Mouse (Mus musculus) gastrocnemius, postnatal 4 days (tissue): ENCODE data around the gene Erv3. TPM values are rescaled to one million over a fixed set of nuclear protein-coding genes. Genes with fewer than 3 reads are reported as not detected.
A peak's percentile ranks its signal among the peaks of the same experiment; 100 is the strongest.

Experiments
- DNase-seq, 2 experiments: peaks; one replicate each; pipeline ENCODE4 v3.0.0; 2021 to 2022; ENCODE audit warnings: low spot score in 2 of 2, mixed read lengths in 2 of 2
- total RNA-seq, 2 experiments: library from RNA; stranded (reverse); gene quantifications; 2 replicates each; pipeline ENCODE4 v1.2.3; 2021

Gene Erv3
- total RNA-seq, 2 experiments from 2014 or later, result 0.07 to 0.08 TPM

DNA sequence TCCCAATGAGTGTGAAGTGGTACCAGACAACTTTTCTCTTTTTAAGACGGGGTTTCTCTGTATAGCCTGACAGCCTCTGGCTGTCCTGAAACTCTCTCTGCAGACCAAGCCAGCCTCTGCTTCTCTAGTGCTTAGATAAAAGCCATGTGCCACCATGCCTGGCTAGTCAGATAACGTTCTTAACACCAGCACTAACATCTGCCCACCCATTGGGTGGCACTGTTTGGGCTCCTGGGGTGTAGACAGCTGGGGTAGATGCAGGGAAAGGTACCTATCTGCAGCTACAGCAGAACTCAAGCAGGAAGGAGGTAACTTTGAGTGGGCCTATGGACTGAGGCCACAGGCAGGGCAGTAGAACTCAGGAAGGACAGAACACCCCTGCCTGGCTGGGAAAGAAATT, 34.0 kb downstream of the Erv3 start:
- no peak for DNase-seq

DNA sequence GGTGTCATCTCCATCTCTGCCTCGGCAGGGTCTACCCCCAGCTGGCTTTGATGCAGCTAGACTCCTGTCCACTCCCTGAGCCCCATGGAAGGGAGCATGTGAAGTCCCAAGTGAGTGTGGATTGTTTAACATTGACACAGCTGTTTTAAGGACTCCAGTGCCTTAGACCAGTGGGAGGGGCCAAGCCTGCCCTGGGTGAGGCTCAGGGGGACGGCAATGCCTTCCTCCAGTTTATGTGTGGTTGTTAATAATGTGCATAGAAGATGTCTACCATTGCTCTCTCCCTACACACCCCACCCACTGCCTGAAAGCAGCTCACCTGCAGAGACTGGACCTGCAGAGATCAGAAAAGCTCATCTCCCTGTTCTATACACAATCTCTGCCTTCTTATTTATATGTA, 35.6 kb downstream of the Erv3 start:
- no peak for DNase-seq

DNA sequence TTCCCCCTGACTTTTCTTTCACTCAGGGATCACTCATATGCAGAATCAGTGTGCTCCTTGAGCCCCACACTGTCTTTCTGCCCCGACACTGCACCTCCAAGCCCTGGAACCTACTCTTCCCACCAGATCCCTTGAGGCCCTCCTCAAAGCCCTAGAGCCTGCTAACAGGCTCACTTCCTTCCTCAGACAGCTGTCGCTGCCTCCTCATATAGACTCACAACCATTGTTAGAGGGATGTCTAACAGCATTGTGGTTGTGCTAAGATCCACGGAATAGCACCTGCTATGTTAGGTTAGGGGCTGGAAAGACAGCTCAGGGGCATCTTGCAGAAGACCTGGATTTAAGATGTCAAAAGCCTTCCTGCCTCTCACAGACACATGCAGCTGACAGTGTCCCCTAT, 37.1 kb downstream of the Erv3 start:
- DNase-seq, result no peak

DNA sequence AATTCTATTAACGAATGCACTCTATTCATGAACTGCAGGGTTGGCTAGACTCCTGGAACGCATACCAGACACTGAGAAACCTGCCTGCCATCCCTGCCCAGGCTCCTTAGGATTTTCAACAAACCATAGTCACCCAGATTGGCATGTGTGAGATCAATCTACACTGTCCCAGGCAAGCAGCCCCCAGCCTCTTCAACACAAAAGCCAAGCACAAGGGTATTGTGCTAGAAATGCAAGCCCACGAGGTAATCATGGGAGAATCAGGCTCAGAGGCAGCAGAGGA, 37.9 kb downstream of the Erv3 start:
- DNase-seq, result no peak

DNA sequence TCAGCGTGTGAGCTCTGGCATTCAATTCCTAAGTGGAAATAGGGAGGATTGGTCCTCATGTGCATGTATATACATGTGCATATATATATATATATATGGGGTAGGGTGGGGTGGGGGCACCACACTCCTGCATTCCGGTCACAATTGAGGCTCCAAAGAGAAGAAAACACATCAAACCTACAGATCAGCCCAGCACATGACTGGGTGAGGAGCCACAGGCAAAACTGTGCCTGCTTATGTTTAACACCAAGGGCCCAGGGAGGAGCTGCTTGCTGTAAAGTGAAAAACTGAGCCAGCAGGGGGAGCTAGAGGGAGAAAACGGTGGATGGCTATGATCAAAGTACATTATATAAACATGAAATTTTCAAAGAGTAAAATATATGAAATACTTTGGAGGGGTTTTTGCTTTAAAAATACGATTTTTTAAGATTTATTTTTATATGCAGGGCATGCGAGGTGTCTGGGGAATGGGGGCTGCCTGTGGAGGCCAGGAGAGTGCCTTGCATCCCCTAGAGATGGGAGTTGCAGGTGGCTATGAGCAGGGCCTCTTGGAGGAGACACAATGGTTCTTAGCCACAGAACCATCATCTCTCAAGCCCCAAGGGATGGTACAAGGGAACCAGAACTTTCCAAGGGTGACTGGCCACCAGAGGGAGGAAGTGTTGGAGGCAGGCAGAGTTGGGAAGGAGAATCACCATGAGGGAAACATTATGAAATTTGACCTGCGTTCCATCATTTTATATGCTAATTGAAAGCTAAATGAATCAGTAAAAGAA, 38.4 kb downstream of the Erv3 start:
- peak; percentile 61 to 84 for DNase-seq

DNA sequence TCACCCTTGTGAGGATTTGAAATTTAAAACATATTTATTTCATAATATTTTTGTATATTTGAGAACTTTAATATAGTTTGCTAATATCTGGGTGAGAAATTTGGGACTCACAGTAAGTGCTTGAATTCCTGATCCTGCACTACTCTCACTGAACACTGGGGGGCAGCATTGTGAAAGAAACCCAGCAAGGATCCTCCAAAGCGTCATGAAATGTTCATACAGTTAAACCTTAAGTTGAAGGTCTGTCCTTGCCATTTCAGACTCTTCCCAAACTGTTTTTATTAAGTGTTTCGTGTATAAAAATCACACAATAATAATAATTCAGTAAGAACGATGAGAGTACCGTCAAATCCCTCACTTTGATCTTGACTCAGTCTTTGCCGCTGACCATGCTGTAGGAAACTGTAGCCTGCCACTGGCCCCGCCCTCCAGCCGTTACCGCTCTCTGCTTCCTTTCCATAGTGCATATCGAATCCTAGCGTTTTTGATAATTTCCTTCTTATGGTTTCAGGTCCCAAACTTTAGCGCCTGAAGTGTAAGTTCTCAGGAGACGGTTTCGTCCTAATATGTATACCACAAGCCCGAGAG, 39.4 kb downstream of the Erv3 start:
- peak; percentile 65 to 69 for DNase-seq

DNA sequence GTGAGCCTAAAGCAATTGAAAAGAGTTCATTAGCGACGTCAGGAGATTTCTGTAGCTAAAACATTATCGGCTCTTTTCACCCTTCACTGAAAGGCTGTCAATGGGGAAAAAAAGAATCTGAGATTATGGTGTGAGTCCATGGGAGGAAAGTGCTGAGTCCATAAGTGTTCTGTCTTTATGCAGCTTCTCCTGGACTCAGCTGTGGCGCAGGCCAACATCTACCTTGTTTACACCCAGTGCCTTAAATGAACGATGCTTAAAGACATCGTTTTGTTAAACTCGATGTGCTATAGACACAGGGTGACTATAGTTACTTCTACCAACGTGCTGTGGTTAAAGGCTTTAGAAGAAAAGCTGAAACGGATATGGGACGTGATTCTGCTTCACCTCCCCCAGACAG, 45.2 kb downstream of the Erv3 start:
- no peak for DNase-seq

DNA sequence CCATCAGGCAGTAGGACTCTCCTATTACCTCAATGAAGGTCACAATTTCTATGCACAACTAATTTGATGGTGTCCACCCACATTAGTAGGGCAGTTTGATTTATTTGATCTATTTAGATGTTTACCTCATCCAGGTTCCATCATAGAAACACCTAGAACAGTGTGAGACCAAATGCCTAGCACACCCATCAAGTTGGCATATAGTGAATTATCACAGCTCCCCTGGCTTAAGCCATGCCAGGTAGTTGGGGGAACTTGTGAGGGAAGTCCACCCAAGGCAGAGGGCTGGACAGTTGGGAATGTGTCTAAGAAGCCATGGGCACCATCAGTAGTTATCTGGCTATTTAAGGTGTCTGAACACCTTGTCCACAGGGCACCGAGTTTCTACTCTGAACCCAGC, 46.1 kb downstream of the Erv3 start:
- DNase-seq, result no peak

DNA sequence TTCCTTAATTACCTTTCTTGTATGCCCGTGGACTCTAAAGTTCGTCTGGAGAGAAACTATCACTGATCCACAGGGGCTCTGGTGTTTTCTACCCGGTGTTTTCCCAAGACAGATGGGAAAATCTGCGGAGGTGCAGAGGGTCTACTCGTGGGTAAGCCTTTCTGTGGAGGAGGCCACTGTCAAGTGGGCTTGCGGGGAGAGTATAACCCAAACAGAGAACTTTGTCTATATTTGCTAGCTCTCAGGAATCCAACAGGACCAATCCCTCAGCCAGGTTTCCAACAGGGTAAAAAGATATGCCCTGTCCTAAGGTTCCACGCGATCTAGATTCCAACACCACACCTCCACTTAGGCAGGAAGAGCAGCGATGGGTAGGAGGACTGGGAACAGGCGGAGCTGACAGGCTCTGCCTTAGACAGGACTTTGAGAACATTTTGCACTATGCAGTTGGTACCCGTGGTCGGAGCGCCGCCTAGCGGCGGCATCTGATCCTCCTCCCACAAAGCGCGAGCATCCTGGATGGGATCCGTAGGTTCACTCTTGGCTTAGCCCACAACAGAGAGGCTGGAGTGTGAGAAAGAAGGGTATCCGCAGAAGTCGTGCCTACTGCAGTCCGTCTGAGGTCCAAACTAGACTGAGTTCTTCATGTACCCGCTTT, 46.9 kb downstream of the Erv3 start:
- peak; percentile 63 to 75 for DNase-seq

DNA sequence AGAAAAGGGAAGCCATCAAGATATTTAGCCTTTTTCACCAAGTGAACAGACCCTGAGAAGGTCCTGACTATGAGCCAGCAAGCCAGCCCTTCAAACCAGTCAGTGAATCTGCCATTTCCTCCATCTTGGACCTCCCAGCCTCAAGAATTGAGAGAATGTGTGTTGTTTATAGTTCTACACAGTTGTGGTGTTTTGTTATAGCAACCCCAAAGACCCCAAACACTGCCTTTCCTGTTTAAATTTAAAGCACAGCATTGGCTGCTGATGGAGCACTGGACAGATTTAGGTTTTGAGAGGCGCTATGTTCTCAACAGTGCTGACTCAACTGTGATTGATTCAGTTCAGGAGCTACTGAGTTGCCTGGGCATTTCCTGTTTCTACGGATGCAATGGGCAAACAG, 47.9 kb downstream of the Erv3 start:
- no peak for DNase-seq

DNA sequence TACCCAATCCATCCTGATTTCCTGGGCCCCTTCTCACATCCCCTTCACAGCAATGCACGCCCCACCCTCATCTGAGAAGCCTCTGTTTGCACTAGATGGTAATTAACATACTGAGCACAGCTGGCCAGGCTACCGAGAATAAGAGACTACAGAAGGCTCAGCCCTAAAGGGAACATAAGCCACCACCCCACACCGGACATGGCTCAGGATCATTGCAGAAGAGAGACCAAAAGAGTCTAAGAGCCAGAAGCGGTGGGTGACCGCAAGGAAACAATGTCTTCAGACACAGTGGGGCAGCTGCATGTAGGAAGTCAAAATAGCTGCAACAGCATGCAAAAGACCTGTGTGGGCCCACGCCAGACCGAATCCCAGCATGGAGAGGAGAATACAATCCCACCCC, 50.7 kb downstream of the Erv3 start:
- no peak for DNase-seq

DNA sequence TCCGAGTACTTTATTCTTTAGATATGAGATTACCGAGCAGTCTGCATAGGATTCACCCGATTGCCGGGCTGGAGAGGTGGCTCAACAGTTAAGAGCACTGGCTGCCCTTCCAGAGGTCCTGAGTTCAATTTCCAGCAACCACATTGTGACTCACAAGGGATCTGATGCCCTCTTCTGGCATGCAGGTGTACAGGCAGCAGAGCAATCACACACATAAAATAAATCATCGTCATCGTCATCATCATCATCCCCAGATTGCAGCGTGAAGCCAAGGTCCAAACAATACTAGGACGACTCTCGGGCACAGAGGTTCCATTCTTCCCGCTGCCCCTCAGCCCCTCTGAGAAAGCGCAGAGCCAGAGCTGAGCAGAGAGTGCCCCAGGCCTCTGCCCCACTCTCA, 51.9 kb downstream of the Erv3 start:
- DNase-seq, result no peak

DNA sequence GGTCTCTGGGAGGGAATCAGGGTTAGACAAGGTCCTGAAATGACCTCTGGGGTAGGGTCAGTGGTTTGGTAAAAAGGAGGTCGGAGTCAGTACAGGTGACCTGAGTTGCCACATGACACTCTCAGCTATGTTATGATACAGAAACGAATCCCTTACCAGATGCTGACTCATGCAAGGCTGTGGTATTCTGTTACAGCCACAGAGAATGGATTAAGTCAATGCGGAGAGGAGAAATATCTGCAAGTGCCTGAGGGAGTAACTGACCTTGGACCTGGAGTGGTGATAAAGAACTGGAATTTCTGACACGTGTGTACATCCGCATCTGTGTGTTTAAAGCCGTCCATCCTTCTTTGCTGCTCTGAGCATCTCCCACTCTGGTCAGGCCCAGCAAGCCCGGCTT, 52.7 kb downstream of the Erv3 start:
- no peak for DNase-seq

DNA sequence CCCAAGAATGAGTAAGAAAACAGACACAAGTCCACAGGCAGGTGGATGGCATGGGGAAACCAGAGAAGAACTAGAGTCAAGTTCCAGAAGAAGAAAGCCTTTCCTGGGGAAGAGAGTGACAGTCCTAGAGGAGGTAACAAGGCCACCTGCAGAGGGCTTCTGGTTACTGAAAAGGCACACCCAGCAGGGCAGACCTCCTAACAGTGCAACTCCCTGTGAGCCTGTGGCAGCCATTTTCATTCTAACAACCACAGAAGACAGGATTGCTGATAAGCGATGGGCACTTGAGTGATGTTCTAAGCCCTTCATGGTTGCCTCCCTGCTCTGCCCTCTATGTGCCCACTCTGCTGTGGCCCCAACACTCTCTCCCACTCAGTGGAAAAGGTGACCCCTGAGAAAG, 54.2 kb downstream of the Erv3 start:
- no peak for DNase-seq

DNA sequence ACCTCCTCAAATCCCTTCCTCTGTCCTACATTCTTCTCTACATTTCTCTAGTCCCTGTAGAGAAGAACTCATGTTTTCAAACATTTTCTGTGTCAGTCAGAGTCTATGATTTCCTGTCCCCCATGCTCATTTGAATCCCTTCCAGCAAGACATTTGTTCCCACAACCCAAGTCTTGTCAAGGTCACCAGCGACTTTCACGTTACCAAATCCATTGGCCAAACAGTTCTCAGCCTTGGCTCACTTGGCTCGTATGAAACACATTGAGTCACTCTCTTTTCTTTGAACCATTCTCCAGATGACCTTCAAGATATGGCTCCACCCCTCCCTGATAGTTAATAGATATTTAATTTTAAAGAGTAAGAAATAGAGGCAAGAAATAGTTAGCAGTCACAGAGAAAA, 55.7 kb downstream of the Erv3 start:
- DNase-seq, result no peak

Other genes with a start within 250 kb of the Erv3 start
- 10 to 100 TPM; 66.2 to 67.2 TPM for gene Prnp, start 50.2 kb upstream of the Erv3 start, total RNA-seq
- gene Prn, start 50.2 kb upstream of the Erv3 start, total RNA-seq, result not detected
- gene Prnd, start 91.1 kb upstream of the Erv3 start, total RNA-seq, result 10 to 100 TPM; 68.5 to 70.9 TPM
- 10 to 100 TPM; 31.6 to 32.5 TPM for gene Rassf2, start 170.5 kb upstream of the Erv3 start, total RNA-seq